ENCODE assay signal across 27 mouse cellular contexts in the genomic region with DNA sequence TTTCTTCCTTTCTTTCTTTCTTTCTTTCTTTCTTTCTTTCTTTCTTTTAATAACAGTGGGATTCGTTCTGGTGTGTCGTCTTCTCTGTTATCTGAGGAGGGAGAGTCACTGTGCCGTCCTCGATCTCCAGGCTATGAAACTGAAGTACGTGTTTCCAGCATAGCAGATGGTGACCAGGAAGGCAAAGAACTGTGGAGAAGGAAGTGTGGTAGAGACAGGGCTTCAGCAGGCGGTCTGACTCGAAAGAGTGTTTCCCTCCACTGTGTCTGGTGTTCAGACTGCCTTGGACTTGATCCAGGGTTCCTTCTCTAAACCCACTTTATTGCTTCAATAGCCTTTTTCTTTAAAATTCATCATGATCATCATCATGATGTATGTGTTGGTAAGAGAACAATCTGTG. TPM values are rescaled to one million over a fixed set of nuclear protein-coding genes. Genes with fewer than 3 reads are reported as not detected.
"Had no signal": no experiment of that assay in that cellular context is flagged by ENCODE, and none has a peak within 500 bp of the region (broad histone marks: within the 10 kb centered on the region; RNA-seq: fewer than 3 reads in every experiment).

No protein-coding gene starts in this region.

- ATAC-seq: intestine, postnatal 0 days; liver, postnatal 0 days; lung, postnatal 0 days; midbrain, embryonic 13.5 days; midbrain, embryonic 16.5 days had no signal

- DNase-seq: kidney, adult 8-10 months; kidney, postnatal 14 days; kidney, postnatal 4 days; layer of hippocampus, postnatal 36 days; left cerebral cortex, postnatal 4 days; liver, postnatal 0 days; lung, embryonic 14.5 days; retina, postnatal 1 day; right cerebral cortex, postnatal 14 days; right cerebral cortex, postnatal 4 days; thymus, adult 2 months; thymus, postnatal 14 days had no signal

- H3K9me3 ChIP-seq: limb, embryonic 12.5 days; limb, embryonic 15.5 days; midbrain, embryonic 10.5 days; midbrain, embryonic 13.5 days; neural tube, embryonic 13.5 days had no signal

- H3K27ac ChIP-seq: left cerebral cortex, adult 2 months; limb, embryonic 12.5 days; limb, embryonic 15.5 days; liver, embryonic 14.5 days; macrophage; midbrain, embryonic 10.5 days; midbrain, embryonic 13.5 days; neural tube, embryonic 13.5 days; stomach, postnatal 0 days had no signal

- H3K36me3 ChIP-seq: limb, embryonic 12.5 days; limb, embryonic 15.5 days; midbrain, embryonic 10.5 days; midbrain, embryonic 13.5 days; neural tube, embryonic 13.5 days had no signal

- H3K9ac ChIP-seq: limb, embryonic 12.5 days; limb, embryonic 15.5 days; liver, embryonic 14.5 days; liver, postnatal 0 days; lung, embryonic 14.5 days; midbrain, embryonic 13.5 days; neural tube, embryonic 13.5 days had no signal

- H3K27me3 ChIP-seq: limb, embryonic 12.5 days; limb, embryonic 15.5 days; midbrain, embryonic 13.5 days; neural tube, embryonic 13.5 days had no signal

- H3K4me3 ChIP-seq: left cerebral cortex, adult 2 months; limb, embryonic 12.5 days; limb, embryonic 15.5 days; megakaryocyte, embryonic 14.5 days; midbrain, embryonic 10.5 days; midbrain, embryonic 13.5 days; myocyte; neural tube, embryonic 13.5 days had no signal

RNA-seq across cellular contexts. Expression of gene Cmtm8, which starts 54.4 kb away (rescaled TPM):
- total RNA-seq: monocyte, adult 5-6 weeks had no signal
- polyA plus RNA-seq: myocyte had no signal
